In the genomic region with DNA sequence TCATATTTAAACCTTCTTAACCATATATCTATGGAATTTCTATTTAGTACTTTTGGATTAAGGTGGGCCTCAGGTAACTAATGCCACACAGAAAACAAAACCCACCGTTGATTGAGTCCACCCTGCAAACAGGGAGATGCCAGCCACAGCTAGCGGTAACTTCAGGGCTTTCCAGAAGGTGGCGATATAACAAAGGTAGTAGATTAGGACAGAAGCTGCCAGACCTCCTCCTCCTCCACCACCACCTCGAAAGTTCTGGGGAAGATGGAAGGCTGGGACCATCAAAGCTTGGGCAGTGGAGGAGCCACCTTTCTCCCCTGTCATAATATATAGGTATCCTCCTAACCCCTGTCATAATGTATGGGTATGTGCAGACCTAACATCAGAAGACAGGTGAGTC, we compare ENCODE assay signal across 7 mouse cellular contexts. TPM values are rescaled to one million over a fixed set of nuclear protein-coding genes. Genes with fewer than 3 reads are reported as not detected.
DNase-seq lines count a peak whose midpoint lies in the region; ATAC-seq and TF ChIP-seq lines count a peak whose summit lies in the region.

No protein-coding gene starts in this region.

- no peak overlapping the region for H3K4me3 ChIP-seq in liver, embryonic 14.5 days (ENCODE audit: insufficient read depth in 1 of 2, low read depth in 2 of 2, low read length in 2 of 2)

- H3K27me3 ChIP-seq in liver, embryonic 14.5 days (ENCODE audit: control insufficient read depth, insufficient read depth, low read length), result no peaks in the 10 kb centered on the region

- peak; percentile 89 for TF ChIP-seq CTCF in liver, embryonic 14.5 days (IDR thresholded peaks at IDR 0.05; ENCODE audit: low read depth)

- H3K4me2 ChIP-seq in liver, embryonic 14.5 days (ENCODE audit: low read depth), result no peak overlapping the region

- H3K4me1 ChIP-seq in liver, embryonic 14.5 days (replicated peaks; ENCODE audit: control insufficient read depth in 2 of 2, insufficient read depth in 2 of 2, low read length in 1 of 2), result peaks cover 6 to 25% of the 10 kb centered on the region in 2 experiments

- no peak overlapping the region for H3K9ac ChIP-seq in liver, embryonic 14.5 days (replicated peaks)

- peak; percentile 78 for DNase-seq in urinary bladder, postnatal 14 days (ENCODE audit: low spot score)
- no peak for DNase-seq in urinary bladder, adult 2 months (ENCODE audit: low spot score)
- peak; percentile 82 for DNase-seq in adrenal gland, postnatal 10 days
- peak; percentile 43 for DNase-seq in embryo, embryonic 11.5 days (ENCODE audit: low read depth, low spot score)
- peak; percentile 89 for DNase-seq in induced T-regulatory cell, adult 2 months (ENCODE audit: low read depth)
- peak in 1 of 3 experiments; percentile 53 for DNase-seq in liver, embryonic 14.5 days (ENCODE audit: low read depth in 3 of 3, low spot score in 3 of 3)
- peak; percentile 68 for DNase-seq in right cerebral cortex, postnatal 14 days

- no peak overlapping the region for H3K27ac ChIP-seq in liver, embryonic 14.5 days

- no peak for ATAC-seq in liver, embryonic 14.5 days (ENCODE audit: insufficient read depth)

- peaks cover 5% of the 10 kb centered on the region for H3K36me3 ChIP-seq in liver, embryonic 14.5 days (replicated peaks; ENCODE audit: control insufficient read depth, insufficient read depth, low read depth)

- no peak for TF ChIP-seq EP300 in liver, embryonic 14.5 days (IDR thresholded peaks at IDR 0.05; ENCODE audit: low read depth)

- 3% methylated on average over 4 of the region's 4 CpGs for WGBS in liver, embryonic 14.5 days (ENCODE audit: insufficient replicate concordance)

- no peaks in the 10 kb centered on the region for H3K9me3 ChIP-seq in liver, embryonic 14.5 days (ENCODE audit: control insufficient read depth, low read length)

RNA-seq across cellular contexts. Expression of a gene that starts 1.8 kb away (rescaled TPM):
- 48.8 and 55.7 TPM in 2 replicates for polyA plus RNA-seq in urinary bladder, adult 2 months (2012; rRNA removed)
- total RNA-seq in adrenal gland, postnatal 10 days (2021), result 10 to 100 TPM; 64.2 to 67.9 TPM
- polyA plus RNA-seq in liver, embryonic 14.5 days (2012; rRNA removed), result 64.1 and 78.3 TPM in 2 replicates
- polyA plus RNA-seq in liver, embryonic 14.5 days (2014; fragmentation: Nextera tagmentation; extraction: Ambion mirVana), result 136 and 144 TPM in 2 replicates

RNA-seq across cellular contexts. Expression of a gene that starts 11.0 kb away (rescaled TPM):
- polyA plus RNA-seq in urinary bladder, adult 2 months (2012; rRNA removed), result 198 and 201 TPM in 2 replicates
- total RNA-seq in adrenal gland, postnatal 10 days (2021), result 100 to 1,000 TPM; 278 to 298 TPM
- polyA plus RNA-seq in liver, embryonic 14.5 days (2012; rRNA removed), result 215 and 260 TPM in 2 replicates
- polyA plus RNA-seq in liver, embryonic 14.5 days (2014; fragmentation: Nextera tagmentation; extraction: Ambion mirVana), result 220 and 252 TPM in 2 replicates

RNA-seq across cellular contexts. Expression of a gene that starts 18.0 kb away (rescaled TPM):
- polyA plus RNA-seq in urinary bladder, adult 2 months (2012; rRNA removed), result 35.3 and 43.4 TPM in 2 replicates
- total RNA-seq in adrenal gland, postnatal 10 days (2021), result 10 to 100 TPM; 33.2 to 34.6 TPM
- 15.2 and 15.6 TPM in 2 replicates for polyA plus RNA-seq in liver, embryonic 14.5 days (2012; rRNA removed)
- polyA plus RNA-seq in liver, embryonic 14.5 days (2014; fragmentation: Nextera tagmentation; extraction: Ambion mirVana), result 19.0 and 20.5 TPM in 2 replicates

RNA-seq across cellular contexts. Expression of a gene that starts 32.9 kb away (rescaled TPM):
- 4.2 and 4.9 TPM in 2 replicates for polyA plus RNA-seq in urinary bladder, adult 2 months (2012; rRNA removed)
- total RNA-seq in adrenal gland, postnatal 10 days (2021), result 10 to 100 TPM; 16.2 to 26.3 TPM
- polyA plus RNA-seq in liver, embryonic 14.5 days (2012; rRNA removed), result 1.2 TPM in 2 replicates
- 1.7 and 1.8 TPM in 2 replicates for polyA plus RNA-seq in liver, embryonic 14.5 days (2014; fragmentation: Nextera tagmentation; extraction: Ambion mirVana)

RNA-seq across cellular contexts. Expression of a gene that starts 33.1 kb away (rescaled TPM):
- polyA plus RNA-seq in urinary bladder, adult 2 months (2012; rRNA removed), result 15.1 and 20.6 TPM in 2 replicates
- total RNA-seq in adrenal gland, postnatal 10 days (2021), result 1 to 10 TPM; 1.1 to 3.5 TPM
- polyA plus RNA-seq in liver, embryonic 14.5 days (2012; rRNA removed), result 1.0 TPM in 2 replicates
- 0.28 TPM in 2 replicates for polyA plus RNA-seq in liver, embryonic 14.5 days (2014; fragmentation: Nextera tagmentation; extraction: Ambion mirVana)
